Mouse (Mus musculus) midbrain, embryonic 11.5 days (tissue): ENCODE measurements around the gene 1700003E16Rik. TPM values are rescaled to one million over a fixed set of nuclear protein-coding genes. Genes with fewer than 3 reads are reported as not detected.
"Not testable (repeated sequence)": the region's sequence is repeated elsewhere in the genome, so short reads cannot be mapped to it uniquely, and the experiment has no call there.

Source experiments
- ATAC-seq: fragments of 200-750 bp; cut with Nextera tagmentation; 2 replicates; pipeline ENCODE4 v1.8.0; 2017; ENCODE audit warnings: moderate TSS enrichment, moderate library complexity; ENCODE audit not compliant: low FRiP score
- DNase-seq: peaks from one replicate; pipeline ENCODE4 v3.0.0; 2015; ENCODE audit warnings: low spot score; ENCODE audit errors: missing footprints
- H3K27ac ChIP-seq: fragments of 300-500 bp; sonication (generic); 2 replicates; pipeline ENCODE4 v1.5.1; 2014; ENCODE audit warnings: low read depth, low read length
- H3K27me3 ChIP-seq: fragments of 300-500 bp; sonication (generic); 2 replicates; pipeline ENCODE4 v1.6.1; 2014; ENCODE audit warnings: mild to moderate bottlenecking, low read length, moderate library complexity, mixed read lengths; ENCODE audit not compliant: control insufficient read depth, insufficient read depth
- H3K36me3 ChIP-seq: fragments of 300-500 bp; sonication (generic); 2 replicates; pipeline ENCODE4 v1.6.1; 2014; ENCODE audit warnings: mild to moderate bottlenecking, low read length, moderate library complexity, mixed read lengths; ENCODE audit not compliant: control insufficient read depth, insufficient read depth
- H3K4me1 ChIP-seq: fragments of 300-500 bp; sonication (generic); 2 replicates; pipeline ENCODE4 v1.6.1; 2014; ENCODE audit warnings: low read length; ENCODE audit not compliant: control insufficient read depth, insufficient read depth
- H3K4me2 ChIP-seq: fragments of 300-500 bp; sonication (generic); 2 replicates; pipeline ENCODE4 v1.6.1; 2014; ENCODE audit warnings: mild to moderate bottlenecking, moderate library complexity
- H3K4me3 ChIP-seq: fragments of 300-500 bp; sonication (generic); 2 replicates; pipeline ENCODE4 v1.5.1; 2014; ENCODE audit warnings: low read depth, low read length
- H3K9ac ChIP-seq: fragments of 300-500 bp; sonication (generic); 2 replicates; pipeline ENCODE4 v1.6.1; 2014; ENCODE audit warnings: low read length
- H3K9me3 ChIP-seq: fragments of 300-500 bp; sonication (generic); 2 replicates; pipeline ENCODE4 v1.6.1; 2016; ENCODE audit warnings: low read length; ENCODE audit not compliant: control insufficient read depth
- WGBS: fragments of 180-500 bp; shearing (Covaris S2); extraction: QIAGEN DNeasy Blood & Tissue Kit; methylation state at CpG from one replicate; pipeline ENCODE4 v1.1.7; 2014; 5-methylcytosine and 5-hydroxymethylcytosine counted together
- polyA plus RNA-seq: library from polyadenylated mRNA; unstranded; fragments of >200 nt; fragmentation: Nextera tagmentation; extraction: Ambion mirVana; gene quantifications from 2 replicates; pipeline ENCODE4 v1.2.1, GENCODE M21; 2014

The 1700003E16Rik gene
- polyA plus RNA-seq, 1 experiment from 2014 or later, result 1.7 TPM

DNA sequence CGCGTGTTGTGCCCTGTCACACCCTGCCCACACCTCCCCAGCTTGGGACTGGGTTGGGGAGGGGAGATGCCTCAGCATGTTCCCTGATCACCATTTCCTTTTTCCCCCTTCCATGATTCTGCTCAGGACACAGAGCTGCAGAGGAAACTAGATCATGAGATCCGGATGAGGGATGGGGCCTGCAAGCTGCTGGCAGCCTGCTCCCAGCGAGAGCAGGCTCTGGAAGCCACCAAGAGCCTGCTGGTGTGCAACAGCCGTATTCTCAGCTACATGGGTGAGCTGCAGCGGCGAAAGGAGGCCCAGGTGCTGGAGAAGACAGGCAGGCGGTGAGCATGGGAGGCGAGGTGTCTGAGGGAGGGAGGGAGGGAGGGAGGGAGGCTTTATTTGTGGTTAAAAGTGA, 10.4 kb upstream of the 1700003E16Rik start:
- Histone ChIP-seq H3K4me3 (no peak overlapping the region), H3K27ac (no peak overlapping the region), H3K36me3 (0 out of 2 replicates have a peak, but pooled peaks cover 5% of the 10 kb centered on the region), H3K9me3 (no peaks in the 10 kb centered on the region), H3K9ac (no peak overlapping the region), H3K4me1 (peaks cover 12% of the 10 kb centered on the region), H3K27me3 (no peaks in the 10 kb centered on the region; the same call in 1 of the 2 replicates), H3K4me2 (no peak overlapping the region)
- ATAC-seq, result no peak
- no peak for DNase-seq
- WGBS, result 78% methylated on average over 9 of the region's 9 CpGs

DNA sequence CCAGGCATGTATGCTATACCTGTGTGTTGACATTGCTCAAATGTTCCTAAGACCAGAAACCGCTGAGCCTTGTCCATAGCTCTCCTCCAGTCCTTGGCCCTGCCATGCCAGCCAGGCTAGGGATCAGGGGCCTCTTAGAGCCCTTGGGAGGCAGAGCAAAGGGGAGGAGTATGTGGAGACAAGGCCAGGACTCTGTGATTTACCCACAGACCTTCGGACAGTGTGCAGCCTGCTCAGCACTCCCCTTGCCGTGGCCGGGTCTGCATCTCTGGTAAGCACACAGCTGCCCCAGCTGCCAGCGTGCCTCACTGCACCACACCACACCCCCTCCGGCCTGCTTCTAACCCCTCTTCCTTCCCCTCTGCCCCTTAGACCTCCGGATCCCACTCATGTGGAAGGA, 8.9 kb upstream of the 1700003E16Rik start:
- no peak overlapping the region for H3K9ac ChIP-seq
- H3K36me3 ChIP-seq, result 0 out of 2 replicates have a peak, but pooled peaks cover 5% of the 10 kb centered on the region
- no peak overlapping the region for H3K27ac ChIP-seq
- no peak for DNase-seq
- H3K4me1 ChIP-seq, result peaks cover 12% of the 10 kb centered on the region
- no peak overlapping the region for H3K4me3 ChIP-seq
- H3K4me2 ChIP-seq, result no peak overlapping the region
- no peaks in the 10 kb centered on the region for H3K9me3 ChIP-seq
- ATAC-seq, result no peak
- no peaks in the 10 kb centered on the region; the same call in 1 of the 2 replicates for H3K27me3 ChIP-seq
- 53% methylated on average over 7 of the region's 7 CpGs for WGBS

DNA sequence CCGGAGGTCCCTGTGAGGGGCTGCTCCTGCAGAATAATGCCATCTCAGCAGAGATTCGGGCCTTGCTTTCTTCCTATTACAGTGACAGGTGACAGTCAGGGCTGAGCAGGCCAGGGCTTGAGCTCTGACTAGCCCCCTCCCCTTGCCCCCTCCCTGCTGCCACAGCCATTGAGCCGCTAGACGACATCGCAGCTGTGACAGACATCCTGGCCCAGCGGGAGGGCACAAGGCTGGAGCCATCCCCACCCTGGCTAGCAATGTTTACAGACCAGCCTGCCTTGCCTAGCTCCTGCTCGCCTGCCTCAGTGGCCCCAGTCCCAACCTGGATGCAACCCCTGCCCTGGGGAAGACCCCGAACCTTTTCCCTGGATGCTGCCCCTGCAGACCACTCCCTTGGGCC, 4.5 kb upstream of the 1700003E16Rik start:
- 21% methylated on average over 8 of the region's 8 CpGs for WGBS
- Histone ChIP-seq H3K27me3 (no peaks in the 10 kb centered on the region), H3K36me3 (peaks cover 11% of the 10 kb centered on the region; the same call in 1 of the 2 replicates), H3K9me3 (no peaks in the 10 kb centered on the region), H3K9ac (peak overlapping the region; percentile 34), H3K4me3 (no peak overlapping the region), H3K4me2 (no peak overlapping the region), H3K27ac (no peak overlapping the region), H3K4me1 (peaks cover 19% of the 10 kb centered on the region)
- DNase-seq (no peak), ATAC-seq (no peak)

DNA sequence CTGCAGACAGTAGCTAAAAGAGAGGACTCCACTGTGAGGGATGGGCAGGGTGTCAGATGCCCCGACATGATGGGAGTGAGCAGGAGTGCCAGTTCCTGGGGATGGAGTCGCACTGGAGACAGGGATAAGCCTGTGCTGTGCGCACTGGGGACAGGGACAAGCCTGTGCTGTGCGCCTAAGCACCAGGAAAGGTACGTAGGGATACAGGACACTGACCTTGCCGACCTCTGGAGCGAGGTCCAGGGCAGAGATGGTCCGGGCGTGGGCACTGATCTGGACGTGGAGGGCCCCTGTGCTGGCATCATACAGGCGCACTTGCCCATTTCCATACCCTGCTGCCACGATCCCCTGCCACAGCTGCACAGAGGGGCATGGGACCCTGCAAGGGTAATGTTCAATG, 3.2 kb upstream of the 1700003E16Rik start:
- Histone ChIP-seq H3K36me3 (peaks cover 11% of the 10 kb centered on the region; the same call in 1 of the 2 replicates), H3K9me3 (no peaks in the 10 kb centered on the region), H3K27me3 (no peaks in the 10 kb centered on the region), H3K4me2 (no peak overlapping the region), H3K4me1 (peaks cover 19% of the 10 kb centered on the region), H3K9ac (no peak overlapping the region), H3K27ac (no peak overlapping the region), H3K4me3 (no peak overlapping the region)
- 87% methylated on average over 12 of the region's 12 CpGs for WGBS
- ATAC-seq (no peak), DNase-seq (no peak)

DNA sequence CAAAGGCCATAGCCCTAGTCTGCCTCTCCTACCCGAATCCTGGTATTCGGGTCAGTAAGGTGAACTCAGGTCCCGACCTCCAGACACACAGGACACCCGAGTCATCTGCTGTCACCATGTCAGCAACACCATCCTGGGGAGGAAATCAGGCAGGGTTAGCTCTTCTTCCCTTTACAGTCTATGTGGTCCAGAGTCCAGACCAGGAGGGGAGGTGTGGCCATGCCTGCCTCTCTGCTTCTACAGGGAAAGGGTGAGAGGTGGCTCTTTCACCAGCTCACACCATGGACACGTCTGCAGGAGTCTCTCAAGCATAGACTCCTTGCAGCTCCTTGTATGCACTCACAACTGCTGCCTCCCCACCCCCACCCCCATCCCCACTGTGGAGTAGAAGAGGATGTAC, 2.7 kb upstream of the 1700003E16Rik start:
- H3K4me1 ChIP-seq, result peaks cover 19% of the 10 kb centered on the region
- H3K27ac ChIP-seq, result no peak overlapping the region
- H3K4me3 ChIP-seq, result no peak overlapping the region
- no peak for ATAC-seq
- WGBS, result 76% methylated on average over 5 of the region's 5 CpGs
- no peaks in the 10 kb centered on the region for H3K27me3 ChIP-seq
- no peak overlapping the region for H3K4me2 ChIP-seq
- H3K9ac ChIP-seq, result no peak overlapping the region
- no peaks in the 10 kb centered on the region for H3K9me3 ChIP-seq
- DNase-seq, result no peak
- H3K36me3 ChIP-seq, result peaks cover 11% of the 10 kb centered on the region; the same call in 1 of the 2 replicates

DNA sequence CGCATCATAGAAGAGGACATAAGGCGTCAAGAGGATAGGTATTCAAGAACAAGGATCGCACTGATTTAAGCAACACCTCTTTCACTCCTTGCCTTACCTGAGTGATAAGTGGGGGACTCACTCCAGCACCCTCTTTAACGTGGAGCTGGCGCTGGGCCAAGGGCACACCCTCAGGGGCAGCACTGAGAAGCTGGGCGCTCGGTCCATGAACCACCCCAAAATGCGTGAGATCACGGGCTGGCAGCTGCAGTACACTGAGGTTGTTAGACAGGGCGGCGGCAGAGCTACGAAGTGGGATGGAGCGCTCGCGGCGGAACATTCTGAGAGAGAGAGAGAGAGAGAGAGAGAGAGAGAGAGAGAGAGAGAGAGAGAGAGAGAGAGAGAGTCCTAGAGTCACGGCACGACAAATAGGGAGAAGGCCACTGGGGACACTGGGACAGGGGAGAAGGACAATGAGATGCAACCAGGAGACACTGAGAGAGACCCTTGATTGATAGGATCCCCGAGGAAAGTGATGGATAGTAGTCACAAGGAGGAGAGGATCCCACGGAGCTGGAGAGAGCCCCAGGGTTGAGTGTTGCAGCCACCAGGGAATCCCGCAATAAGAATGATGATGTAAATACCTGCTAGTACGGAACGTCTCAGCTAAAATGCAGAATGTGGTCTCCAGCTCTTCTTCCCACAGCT, 509 bp upstream of the 1700003E16Rik start:
- Histone ChIP-seq H3K9ac (peak overlapping the region; percentile 71), H3K9me3 (no peaks in the 10 kb centered on the region), H3K4me2 (peak overlapping the region; percentile 88), H3K27me3 (peaks cover 8% of the 10 kb centered on the region), H3K4me1 (peaks cover 18% of the 10 kb centered on the region), H3K36me3 (peaks cover 7% of the 10 kb centered on the region; the same call in 1 of the 2 replicates), H3K27ac (no peak overlapping the region), H3K4me3 (peak overlapping the region; percentile 53)
- WGBS, result 9% methylated on average over 23 of the region's 23 CpGs
- no peak for DNase-seq
- ATAC-seq, result peak; percentile 65

DNA sequence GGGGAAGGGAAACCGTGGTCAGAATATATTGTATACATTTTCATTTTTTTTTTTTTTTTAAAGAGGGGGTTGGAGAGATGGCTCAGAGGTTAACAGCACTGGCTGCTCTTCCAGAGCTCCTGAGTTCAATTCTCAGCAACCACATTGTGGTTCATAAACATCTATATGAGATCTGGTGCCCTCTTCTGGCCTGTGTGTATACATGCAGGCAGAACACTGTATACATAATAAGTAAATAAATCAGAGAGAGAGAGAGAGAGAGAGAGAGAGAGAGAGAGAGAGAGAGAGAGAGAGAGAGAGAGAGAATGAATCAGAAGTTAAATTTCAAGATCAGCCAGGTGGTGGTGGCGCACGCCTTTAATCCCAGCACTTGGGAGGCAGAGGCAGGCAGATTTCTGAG, 3.3 kb downstream of the 1700003E16Rik start:
- not testable (repeated sequence) for H3K9ac ChIP-seq, H3K4me2 ChIP-seq, ATAC-seq, DNase-seq, H3K4me3 ChIP-seq, H3K27ac ChIP-seq, H3K36me3 ChIP-seq, H3K9me3 ChIP-seq
- H3K4me1 ChIP-seq, result peaks cover 20% of the 10 kb centered on the region
- H3K27me3 ChIP-seq, result peaks cover 31% of the 10 kb centered on the region
- WGBS, result 12% methylated on average over 3 of the region's 3 CpGs

DNA sequence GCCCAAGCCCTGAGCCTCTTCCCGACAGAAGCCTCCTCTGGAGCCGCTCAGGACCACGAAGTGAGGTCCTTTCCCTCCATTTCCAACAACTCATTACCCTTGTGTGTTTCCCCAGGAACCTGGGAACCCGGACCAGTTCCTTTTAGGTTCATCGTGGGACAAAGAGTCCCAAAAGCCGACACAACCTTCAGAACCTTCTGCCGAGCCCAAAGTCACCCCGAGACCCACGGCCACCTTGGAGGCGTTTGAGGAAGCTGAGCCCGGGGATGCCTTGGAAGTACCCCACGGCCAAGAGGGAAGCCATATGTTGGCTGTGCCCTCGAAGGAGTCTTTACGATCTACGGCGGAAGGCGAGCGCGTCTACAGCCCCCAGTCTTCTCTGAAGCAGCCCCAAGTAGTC, 5.2 kb downstream of the 1700003E16Rik start:
- DNase-seq, result peak; percentile 90
- WGBS, result 4% methylated on average over 19 of the region's 19 CpGs
- no peak overlapping the region for H3K27ac ChIP-seq
- H3K4me1 ChIP-seq, result peaks cover 20% of the 10 kb centered on the region
- H3K9ac ChIP-seq, result peak overlapping the region; percentile 30; the same call in 1 of the 2 replicates
- ATAC-seq, result no peak
- peak overlapping the region; percentile 20 for H3K4me3 ChIP-seq
- no peaks in the 10 kb centered on the region for H3K9me3 ChIP-seq
- H3K4me2 ChIP-seq, result peak overlapping the region; percentile 29
- H3K27me3 ChIP-seq, result peaks cover 31% of the 10 kb centered on the region
- no peaks in the 10 kb centered on the region for H3K36me3 ChIP-seq

DNA sequence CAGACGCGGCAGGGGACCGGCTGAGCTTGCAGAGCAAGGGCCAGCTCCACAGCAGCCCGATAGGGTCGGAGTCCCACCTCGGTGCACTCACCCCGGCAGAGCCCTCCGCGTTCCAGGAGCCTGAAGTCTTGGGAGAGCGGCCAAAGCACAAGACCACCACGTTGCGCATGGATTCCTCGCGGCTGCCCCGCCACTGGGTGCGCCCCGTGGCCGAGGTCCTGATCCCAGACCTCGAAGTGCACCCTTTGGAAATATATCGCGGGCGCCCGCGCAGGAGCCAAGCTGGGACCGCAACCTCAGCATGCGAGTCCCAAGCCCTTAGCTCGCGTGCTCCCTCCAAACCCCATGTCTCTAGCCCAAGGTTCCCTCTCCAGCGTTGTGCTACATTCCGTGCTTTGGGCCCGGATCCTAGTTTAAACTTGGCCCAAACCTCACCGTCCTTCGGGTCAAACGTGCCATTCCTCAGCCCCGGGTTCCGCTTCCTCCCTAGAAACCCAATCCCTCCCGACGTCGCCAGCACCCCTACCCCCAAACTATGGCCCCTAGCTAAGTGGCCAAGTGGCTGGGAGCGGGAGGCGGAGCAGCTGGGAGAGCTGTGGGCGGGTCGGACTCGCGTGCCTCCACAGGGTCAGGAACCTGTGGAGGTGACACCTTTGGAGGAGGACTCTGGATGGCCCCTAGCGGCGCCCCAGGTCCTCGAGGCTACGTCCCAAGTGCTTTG, 5.9 kb downstream of the 1700003E16Rik start:
- Histone ChIP-seq H3K4me2 (peak overlapping the region; percentile 29), H3K4me3 (peak overlapping the region; percentile 20), H3K36me3 (no peaks in the 10 kb centered on the region), H3K4me1 (peaks cover 20% of the 10 kb centered on the region), H3K27ac (no peak overlapping the region), H3K27me3 (peaks cover 31% of the 10 kb centered on the region), H3K9me3 (no peaks in the 10 kb centered on the region), H3K9ac (peak overlapping the region; percentile 33; the same call in 1 of the 2 replicates)
- DNase-seq (peak; percentile 93), ATAC-seq (no peak)
- under 1% methylated on average over 49 of the region's 49 CpGs for WGBS
